Mouse (Mus musculus): ENCODE measurements around the gene Wwox.
A peak's percentile ranks its signal among the peaks of the same experiment; 100 is the strongest.

Wwox gene

DNA sequence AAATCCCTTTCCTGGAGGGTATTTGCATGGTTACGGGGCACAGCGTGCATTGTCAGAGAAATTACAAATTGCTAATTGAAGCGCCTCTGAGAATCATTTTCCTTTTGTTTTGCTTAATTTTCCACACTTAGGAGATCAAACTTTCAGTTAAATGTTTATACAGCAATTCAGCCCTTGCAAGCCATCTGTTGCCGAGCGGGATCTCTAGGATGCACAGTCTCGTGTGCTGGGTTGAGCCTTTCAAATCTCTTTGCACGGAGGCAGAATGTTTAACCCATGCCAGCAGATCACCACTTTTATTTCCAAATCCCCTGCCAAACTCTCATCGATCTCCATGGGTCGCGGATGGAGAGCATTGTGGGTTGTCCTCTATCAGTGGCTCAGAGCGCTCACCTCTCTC, 891.2 kb downstream of the Wwox start:
- no peak for DNase-seq (ENCODE audit: low spot score in 2 of 2)

- DNase-seq (ENCODE audit: low spot score in 2 of 2), result no peak
These were observed 894.5 kb downstream of the Wwox start for GRCm38 (mm10) chr8:115333972-115334371.

DNA sequence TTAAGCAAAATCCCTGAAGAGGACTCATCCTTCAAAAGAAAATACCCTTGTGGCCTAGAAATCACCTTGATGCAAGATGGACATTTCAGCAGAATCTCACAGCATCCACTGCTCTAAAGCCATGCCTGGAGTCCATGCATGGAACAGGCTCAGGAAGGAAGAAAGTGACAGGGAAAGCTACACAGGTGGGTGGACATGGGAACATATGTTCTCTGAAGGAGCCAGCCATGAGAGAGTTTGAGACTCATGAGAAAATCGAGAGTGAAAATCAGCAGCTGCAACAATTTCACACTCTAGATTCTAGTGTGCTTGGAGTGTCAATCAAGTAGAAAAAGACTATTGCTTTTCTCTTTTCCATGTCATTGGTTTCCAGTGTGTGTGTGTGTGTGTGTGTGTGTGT, 896.9 kb downstream of the Wwox start:
- DNase-seq (ENCODE audit: low spot score in 2 of 2), result no peak

GRCm38 (mm10) chr8:115348704-115349103, 909.2 kb downstream of the Wwox start:
- DNase-seq (ENCODE audit: low spot score in 2 of 2), result no peak

DNA sequence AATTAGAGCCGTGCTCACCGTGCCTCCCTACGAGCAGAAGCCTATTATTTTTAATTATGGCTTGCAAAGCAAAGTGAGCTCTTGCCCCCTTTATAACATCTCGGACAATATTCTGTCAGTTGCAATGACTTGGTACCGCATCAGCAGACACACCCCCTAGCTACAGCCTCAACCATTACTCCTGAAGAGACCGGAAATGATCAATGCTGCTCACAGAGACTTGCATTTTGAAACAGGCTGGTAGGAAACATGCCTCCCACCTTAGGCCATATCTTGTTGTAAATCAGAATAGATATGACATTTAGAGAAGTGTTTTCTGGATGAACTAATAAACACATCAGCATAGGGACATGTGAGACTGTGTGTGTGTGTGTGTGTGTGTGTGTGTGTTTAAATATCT, 911.3 kb downstream of the Wwox start:
- DNase-seq (ENCODE audit: low spot score in 2 of 2), result no peak

GRCm38 (mm10) chr8:115357663-115358335, 918.3 kb downstream of the Wwox start:
- no peak for DNase-seq (ENCODE audit: low spot score in 2 of 2)

DNA sequence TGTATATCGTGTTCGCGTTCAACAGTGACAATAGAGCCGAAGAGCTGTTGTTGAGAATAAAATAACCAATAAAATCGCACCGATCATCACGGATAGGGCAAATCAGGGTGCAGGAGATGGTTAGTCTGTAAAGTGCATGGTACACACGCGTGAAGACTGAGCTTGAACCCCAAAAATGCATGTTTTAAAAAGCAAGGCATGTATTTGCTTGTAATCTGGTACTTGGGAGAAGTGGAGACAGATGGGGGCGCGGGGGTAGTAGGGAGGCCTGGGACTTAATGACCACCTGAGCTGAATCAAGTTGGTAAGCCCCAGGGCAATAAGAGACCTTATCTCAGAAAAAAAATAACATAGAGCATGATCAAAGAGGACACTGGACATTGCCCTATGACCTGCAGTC, 919.0 kb downstream of the Wwox start:
- DNase-seq (ENCODE audit: low spot score in 2 of 2), result no peak

DNA sequence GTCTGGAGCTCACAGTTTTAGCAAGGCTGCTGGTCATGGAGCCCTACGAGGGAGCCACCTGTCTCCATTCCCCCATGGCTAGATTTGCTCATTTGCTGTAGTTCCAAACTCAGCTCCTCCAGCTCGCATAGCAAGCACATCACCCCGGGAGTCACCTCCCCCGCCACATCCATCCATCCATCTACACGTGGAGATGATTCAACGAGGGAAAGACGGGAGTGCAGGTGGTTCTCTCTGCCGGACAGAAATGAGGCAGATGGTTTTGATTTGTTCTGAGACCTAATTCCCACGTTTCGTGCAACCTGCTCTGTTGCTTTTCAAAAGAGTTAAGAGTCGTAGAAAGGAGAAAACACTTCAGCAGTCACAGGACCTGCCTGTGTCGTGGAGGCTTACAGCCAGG, 920.2 kb downstream of the Wwox start:
- no peak for DNase-seq (ENCODE audit: low spot score in 2 of 2)

- no peak for DNase-seq (ENCODE audit: low spot score in 2 of 2)
These were observed 923.1 kb downstream of the Wwox start for GRCm38 (mm10) chr8:115362518-115362917.

- DNase-seq (ENCODE audit: low spot score in 2 of 2), result no peak
These were observed 935.5 kb downstream of the Wwox start for GRCm38 (mm10) chr8:115374957-115375356.

GRCm38 (mm10) chr8:115375361-115376047, 936.0 kb downstream of the Wwox start:
- no peak for DNase-seq (ENCODE audit: low spot score in 2 of 2)

- no peak for DNase-seq (ENCODE audit: low spot score in 2 of 2)
These were observed 937.9 kb downstream of the Wwox start for GRCm38 (mm10) chr8:115377321-115377720.

DNA sequence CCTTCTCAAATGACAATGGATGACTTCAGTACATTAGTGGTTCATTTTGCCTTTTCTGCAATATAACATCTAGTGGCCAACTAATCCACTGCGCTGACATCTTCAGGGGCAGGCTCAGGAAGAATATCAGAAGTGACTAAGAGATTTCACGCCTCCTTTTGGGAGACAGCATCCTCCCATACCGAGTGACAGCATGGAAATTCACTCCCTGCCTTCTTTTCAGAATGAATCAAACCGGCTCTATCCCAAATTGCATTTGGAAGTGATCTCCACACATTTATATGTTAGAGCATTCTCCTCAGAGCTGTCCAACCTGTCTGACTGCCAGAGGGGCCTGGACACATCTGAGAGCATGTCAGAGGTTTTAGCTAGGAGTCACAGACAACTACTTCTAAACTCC, 940.6 kb downstream of the Wwox start:
- no peak for DNase-seq (ENCODE audit: low spot score in 2 of 2)

DNA sequence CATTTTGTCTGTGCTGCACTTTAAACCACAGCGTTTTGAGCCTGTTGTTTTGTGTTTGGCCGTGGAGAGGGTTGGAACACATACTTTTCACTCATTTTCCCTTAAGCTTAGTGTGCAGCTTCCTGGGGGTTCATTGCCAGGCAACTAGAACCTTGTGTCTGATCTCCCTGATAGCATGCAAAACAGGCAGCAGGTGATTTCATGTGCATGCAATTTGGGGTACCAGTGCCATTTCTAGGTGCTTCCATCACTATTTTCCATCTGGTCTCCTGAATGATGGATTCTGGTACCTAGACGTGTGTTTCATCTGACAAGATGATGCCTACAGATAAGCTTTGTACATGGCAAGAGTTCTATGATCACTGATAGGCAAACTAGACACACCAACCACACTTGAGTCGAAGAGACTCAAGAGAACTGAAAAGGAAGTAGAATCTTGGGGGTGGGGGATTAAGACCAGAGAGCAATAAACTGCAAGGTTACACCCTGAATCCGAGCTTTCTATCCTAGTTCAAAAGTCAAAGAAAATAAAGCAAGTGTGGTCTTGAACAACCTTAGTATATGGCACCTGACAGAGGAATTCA, 951.6 kb downstream of the Wwox start:
- DNase-seq (ENCODE audit: low spot score in 2 of 2), result no peak

DNA sequence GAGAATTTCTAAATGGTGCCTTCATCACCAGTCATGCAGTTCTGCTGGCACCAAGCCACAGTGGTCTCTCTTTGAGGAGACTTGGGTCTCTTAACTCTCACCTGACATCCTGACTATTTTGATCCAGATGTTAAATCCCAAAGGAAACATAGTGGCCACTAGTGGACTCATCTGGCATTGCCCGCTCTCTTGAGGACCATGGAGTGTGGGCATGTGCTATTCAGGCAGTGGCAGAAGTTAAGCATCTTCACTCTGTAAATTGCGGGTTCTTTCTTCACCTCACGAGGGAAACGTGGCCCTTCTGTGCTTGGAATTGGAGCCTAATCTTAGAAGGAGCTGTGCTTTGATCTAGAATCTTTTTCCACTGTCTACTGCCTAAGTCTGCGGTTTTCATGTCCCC, 956.4 kb downstream of the Wwox start:
- DNase-seq (ENCODE audit: low spot score in 2 of 2), result no peak

GRCm38 (mm10) chr8:115397981-115398380, 958.5 kb downstream of the Wwox start:
- DNase-seq (ENCODE audit: low spot score in 2 of 2), result peak; percentile 16 to 66

- DNase-seq (ENCODE audit: low spot score in 2 of 2), result peak in 1 of 2 experiments; percentile 23
These were observed 960.7 kb downstream of the Wwox start for GRCm38 (mm10) chr8:115400013-115400720.

All from spleen, postnatal 10 days (tissue).